Mouse (Mus musculus): ENCODE measurements at regions not wholly inside any gene's neighbourhood (a gene's known extent, or its start where the extent isn't known, plus 50 kb on each side); places are given as distances from the start of the nearest gene placed in this dataset.

- Histone ChIP-seq H3K27ac (ENCODE audit: low read length) (no peak overlapping the region), H3K4me3 (ENCODE audit: low read length) (no peak overlapping the region), H3K9ac (ENCODE audit: low read length) (no peak overlapping the region), H3K4me2 (ENCODE audit: low read depth, low read length) (no peak overlapping the region), H3K4me1 (replicated peaks; ENCODE audit: control insufficient read depth, insufficient read depth, low read length) (peaks cover 10% of the 10 kb centered on the region), H3K27me3 (ENCODE audit: control insufficient read depth, insufficient read depth, low read depth, low read length) (no peaks in the 10 kb centered on the region), H3K9me3 (ENCODE audit: control insufficient read depth, low read length) (peaks cover 3% of the 10 kb centered on the region; the same call in 1 of the 2 replicates), H3K36me3 (ENCODE audit: control insufficient read depth, insufficient read depth, low read length) (no peaks in the 10 kb centered on the region)
- 85% methylated on average over 7 of the region's 7 CpGs for WGBS
- no peak for ATAC-seq (ENCODE audit: low read depth)
Measured at GRCm38 (mm10) chr5:148765993-148766392, 163.1 kb downstream of the Katnal1 start.

- Histone ChIP-seq H3K4me3 (ENCODE audit: low read length) (no peak overlapping the region), H3K36me3 (ENCODE audit: control insufficient read depth, insufficient read depth, low read length) (no peaks in the 10 kb centered on the region), H3K27me3 (ENCODE audit: control insufficient read depth, insufficient read depth, low read depth, low read length) (no peaks in the 10 kb centered on the region), H3K4me2 (ENCODE audit: low read depth, low read length) (no peak overlapping the region), H3K27ac (ENCODE audit: low read length) (no peak overlapping the region), H3K9me3 (ENCODE audit: control insufficient read depth, low read length) (no peaks in the 10 kb centered on the region), H3K9ac (ENCODE audit: low read length) (no peak overlapping the region), H3K4me1 (replicated peaks; ENCODE audit: control insufficient read depth, insufficient read depth, low read length) (peaks cover 18% of the 10 kb centered on the region)
- ATAC-seq (ENCODE audit: low read depth) = no peak
- 77% methylated on average over 9 of the region's 9 CpGs for WGBS
Measured at GRCm38 (mm10) chr5:148760108-148760507, 169.0 kb downstream of the Katnal1 start.

DNA sequence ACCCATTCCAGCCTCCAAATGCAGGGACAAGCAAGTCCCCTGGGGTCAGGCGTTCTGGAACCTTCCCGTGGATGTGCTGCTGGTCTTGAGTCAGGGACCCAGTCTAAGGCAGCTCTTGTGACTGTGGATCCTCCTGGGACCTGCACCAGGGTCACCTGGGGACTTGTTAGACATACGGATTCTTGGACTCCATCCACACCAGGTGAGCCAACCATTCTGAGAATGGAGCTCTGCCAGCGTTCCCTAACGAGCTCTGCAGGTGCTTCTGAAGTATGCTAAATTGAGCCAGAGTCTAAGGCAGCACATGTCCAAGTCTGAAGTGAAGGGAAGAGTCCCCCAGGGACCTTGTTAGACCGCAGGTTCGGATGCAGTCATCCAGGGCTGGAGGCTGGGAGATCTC lies 170.3 kb downstream of the Katnal1 start:
- Histone ChIP-seq H3K4me1 (replicated peaks; ENCODE audit: control insufficient read depth, insufficient read depth, low read length) (peaks cover 21% of the 10 kb centered on the region), H3K27me3 (ENCODE audit: control insufficient read depth, insufficient read depth, low read depth, low read length) (no peaks in the 10 kb centered on the region), H3K4me2 (ENCODE audit: low read depth, low read length) (no peak overlapping the region), H3K4me3 (ENCODE audit: low read length) (no peak overlapping the region), H3K9ac (ENCODE audit: low read length) (no peak overlapping the region), H3K27ac (ENCODE audit: low read length) (no peak overlapping the region), H3K9me3 (ENCODE audit: control insufficient read depth, low read length) (no peaks in the 10 kb centered on the region), H3K36me3 (ENCODE audit: control insufficient read depth, insufficient read depth, low read length) (no peaks in the 10 kb centered on the region)
- 71% methylated on average over 7 of the region's 7 CpGs for WGBS
- ATAC-seq (ENCODE audit: low read depth) = no peak

DNA sequence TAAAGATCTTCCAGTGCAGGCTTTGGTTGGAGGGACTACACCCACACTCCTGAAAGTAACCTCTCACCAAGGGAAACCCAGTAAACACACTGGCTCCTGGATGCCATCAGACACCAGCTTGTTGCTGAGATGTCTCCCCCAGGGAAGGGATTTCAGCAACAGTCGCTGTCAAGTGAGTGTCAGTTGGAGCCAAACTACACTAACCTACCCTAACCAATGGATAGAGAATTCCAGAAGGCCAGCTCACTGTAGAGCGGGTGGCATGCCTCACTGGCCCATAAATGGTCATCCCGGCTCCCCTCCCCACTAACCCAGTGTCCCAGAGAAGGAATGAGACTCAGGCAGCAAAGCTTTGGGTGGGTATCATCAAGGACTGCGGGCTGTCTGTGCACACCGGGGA lies 171.4 kb downstream of the Katnal1 start:
- no peaks in the 10 kb centered on the region for H3K9me3 ChIP-seq (ENCODE audit: control insufficient read depth, low read length)
- H3K4me3 ChIP-seq (ENCODE audit: low read length) = no peak overlapping the region
- peaks cover 14% of the 10 kb centered on the region for H3K4me1 ChIP-seq (replicated peaks; ENCODE audit: control insufficient read depth, insufficient read depth, low read length)
- H3K27ac ChIP-seq (ENCODE audit: low read length) = no peak overlapping the region
- no peak for ATAC-seq (ENCODE audit: low read depth)
- no peaks in the 10 kb centered on the region for H3K36me3 ChIP-seq (ENCODE audit: control insufficient read depth, insufficient read depth, low read length)
- no peaks in the 10 kb centered on the region for H3K27me3 ChIP-seq (ENCODE audit: control insufficient read depth, insufficient read depth, low read depth, low read length)
- WGBS = 65% methylated on average over 5 of the region's 5 CpGs
- H3K9ac ChIP-seq (ENCODE audit: low read length) = no peak overlapping the region
- H3K4me2 ChIP-seq (ENCODE audit: low read depth, low read length) = no peak overlapping the region

DNA sequence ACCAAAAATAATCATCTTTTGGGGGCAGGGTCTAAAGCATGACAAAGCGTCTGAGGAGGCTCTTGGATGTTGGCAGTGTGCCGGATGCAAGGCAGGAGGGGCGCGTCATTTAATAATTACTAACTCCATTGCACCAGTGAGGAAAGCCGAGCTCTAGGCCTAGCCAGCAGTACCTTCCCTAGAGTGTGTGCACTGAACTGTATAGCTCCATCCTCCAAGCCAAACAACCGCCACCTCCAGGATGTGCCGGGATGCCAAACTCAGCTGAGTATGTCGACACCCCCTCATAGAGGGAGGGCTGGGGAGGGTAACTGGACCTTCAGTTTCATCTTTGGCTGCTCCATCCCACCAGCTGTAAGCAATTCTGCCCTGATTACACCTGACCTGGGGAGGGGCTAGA lies 171.9 kb downstream of the Katnal1 start:
- Histone ChIP-seq H3K9me3 (ENCODE audit: control insufficient read depth, low read length) (peaks cover under 1% of the 10 kb centered on the region), H3K27ac (ENCODE audit: low read length) (no peak overlapping the region), H3K27me3 (ENCODE audit: control insufficient read depth, insufficient read depth, low read depth, low read length) (no peaks in the 10 kb centered on the region), H3K9ac (ENCODE audit: low read length) (no peak overlapping the region), H3K36me3 (ENCODE audit: control insufficient read depth, insufficient read depth, low read length) (no peaks in the 10 kb centered on the region), H3K4me1 (replicated peaks; ENCODE audit: control insufficient read depth, insufficient read depth, low read length) (peaks cover 14% of the 10 kb centered on the region), H3K4me2 (ENCODE audit: low read depth, low read length) (no peak overlapping the region), H3K4me3 (ENCODE audit: low read length) (no peak overlapping the region)
- WGBS = 38% methylated on average over 8 of the region's 8 CpGs
- ATAC-seq (ENCODE audit: low read depth) = peak; percentile 66

- Histone ChIP-seq H3K4me1 (replicated peaks; ENCODE audit: control insufficient read depth, insufficient read depth, low read length) (peaks cover 14% of the 10 kb centered on the region), H3K9me3 (ENCODE audit: control insufficient read depth, low read length) (peaks cover 5% of the 10 kb centered on the region), H3K27me3 (ENCODE audit: control insufficient read depth, insufficient read depth, low read depth, low read length) (no peaks in the 10 kb centered on the region), H3K27ac (ENCODE audit: low read length) (no peak overlapping the region), H3K36me3 (ENCODE audit: control insufficient read depth, insufficient read depth, low read length) (no peaks in the 10 kb centered on the region), H3K4me2 (ENCODE audit: low read depth, low read length) (no peak overlapping the region), H3K4me3 (ENCODE audit: low read length) (no peak overlapping the region), H3K9ac (ENCODE audit: low read length) (no peak overlapping the region)
- 81% methylated on average over 16 of the region's 16 CpGs for WGBS
- no peak for ATAC-seq (ENCODE audit: low read depth)
Measured at GRCm38 (mm10) chr5:148756246-148756930, 172.7 kb downstream of the Katnal1 start.

DNA sequence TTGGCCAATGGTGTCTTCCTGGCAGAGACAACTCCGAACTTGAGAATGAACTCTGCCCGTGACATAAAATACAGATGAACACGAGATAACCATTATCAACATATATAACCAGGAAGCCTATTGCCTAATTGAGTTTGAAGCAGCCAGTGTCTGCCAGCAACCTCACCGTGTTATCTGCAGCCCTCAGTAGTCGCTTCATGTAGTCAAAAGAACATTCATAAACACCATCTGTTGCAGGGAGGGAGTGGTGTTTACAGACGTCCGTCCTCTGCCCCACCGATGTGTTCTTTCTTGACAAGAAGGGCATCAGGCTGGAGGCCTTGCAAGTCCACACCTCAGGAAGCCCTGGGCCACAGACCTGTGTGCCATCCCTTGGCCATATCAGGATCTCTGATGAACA lies 173.3 kb downstream of the Katnal1 start:
- H3K27me3 ChIP-seq (ENCODE audit: control insufficient read depth, insufficient read depth, low read depth, low read length) = no peaks in the 10 kb centered on the region
- H3K36me3 ChIP-seq (ENCODE audit: control insufficient read depth, insufficient read depth, low read length) = no peaks in the 10 kb centered on the region
- H3K4me3 ChIP-seq (ENCODE audit: low read length) = no peak overlapping the region
- H3K27ac ChIP-seq (ENCODE audit: low read length) = no peak overlapping the region
- H3K9me3 ChIP-seq (ENCODE audit: control insufficient read depth, low read length) = peaks cover 5% of the 10 kb centered on the region
- ATAC-seq (ENCODE audit: low read depth) = no peak
- WGBS = 59% methylated on average over 8 of the region's 8 CpGs
- H3K4me2 ChIP-seq (ENCODE audit: low read depth, low read length) = no peak overlapping the region
- H3K9ac ChIP-seq (ENCODE audit: low read length) = no peak overlapping the region
- H3K4me1 ChIP-seq (replicated peaks; ENCODE audit: control insufficient read depth, insufficient read depth, low read length) = peaks cover 14% of the 10 kb centered on the region

GRCm38 (mm10) chr5:148754896-148755295 lies 174.2 kb downstream of the Katnal1 start:
- no peaks in the 10 kb centered on the region for H3K27me3 ChIP-seq (ENCODE audit: control insufficient read depth, insufficient read depth, low read depth, low read length)
- H3K4me2 ChIP-seq (ENCODE audit: low read depth, low read length) = no peak overlapping the region
- peaks cover 14% of the 10 kb centered on the region for H3K4me1 ChIP-seq (replicated peaks; ENCODE audit: control insufficient read depth, insufficient read depth, low read length)
- no peaks in the 10 kb centered on the region for H3K36me3 ChIP-seq (ENCODE audit: control insufficient read depth, insufficient read depth, low read length)
- no peak overlapping the region for H3K4me3 ChIP-seq (ENCODE audit: low read length)
- WGBS = 38% methylated on average over 10 of the region's 10 CpGs
- peak; percentile 44; the same call in 1 of the 2 replicates for ATAC-seq (ENCODE audit: low read depth)
- peaks cover 5% of the 10 kb centered on the region for H3K9me3 ChIP-seq (ENCODE audit: control insufficient read depth, low read length)
- H3K27ac ChIP-seq (ENCODE audit: low read length) = no peak overlapping the region
- no peak overlapping the region for H3K9ac ChIP-seq (ENCODE audit: low read length)

DNA sequence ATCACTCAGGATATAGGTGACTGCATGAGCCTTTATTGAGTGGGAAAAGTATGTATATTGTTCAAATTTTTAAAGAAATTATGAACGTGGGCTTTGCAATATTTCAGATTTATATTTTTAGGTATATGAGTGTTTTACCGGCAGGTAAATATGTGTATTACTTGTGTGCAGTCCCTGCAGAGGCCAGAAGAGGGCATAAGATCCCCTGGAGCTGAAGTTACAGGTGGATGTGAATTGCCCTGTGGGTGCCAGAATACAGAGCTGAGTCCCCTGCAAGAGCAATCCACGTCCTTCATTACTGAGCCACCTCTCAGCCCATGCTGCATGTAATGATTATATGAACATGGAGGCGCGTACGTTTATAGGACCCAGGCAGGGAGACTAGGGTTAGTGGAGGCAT lies 174.8 kb downstream of the Katnal1 start:
- Histone ChIP-seq H3K4me2 (ENCODE audit: low read depth, low read length) (no peak overlapping the region), H3K4me3 (ENCODE audit: low read length) (no peak overlapping the region), H3K36me3 (ENCODE audit: control insufficient read depth, insufficient read depth, low read length) (no peaks in the 10 kb centered on the region), H3K9me3 (ENCODE audit: control insufficient read depth, low read length) (peaks cover 5% of the 10 kb centered on the region), H3K27ac (ENCODE audit: low read length) (no peak overlapping the region), H3K27me3 (ENCODE audit: control insufficient read depth, insufficient read depth, low read depth, low read length) (no peaks in the 10 kb centered on the region), H3K9ac (ENCODE audit: low read length) (no peak overlapping the region), H3K4me1 (replicated peaks; ENCODE audit: control insufficient read depth, insufficient read depth, low read length) (peaks cover 14% of the 10 kb centered on the region)
- WGBS = 87% methylated on average over 6 of the region's 6 CpGs
- no peak for ATAC-seq (ENCODE audit: low read depth)

DNA sequence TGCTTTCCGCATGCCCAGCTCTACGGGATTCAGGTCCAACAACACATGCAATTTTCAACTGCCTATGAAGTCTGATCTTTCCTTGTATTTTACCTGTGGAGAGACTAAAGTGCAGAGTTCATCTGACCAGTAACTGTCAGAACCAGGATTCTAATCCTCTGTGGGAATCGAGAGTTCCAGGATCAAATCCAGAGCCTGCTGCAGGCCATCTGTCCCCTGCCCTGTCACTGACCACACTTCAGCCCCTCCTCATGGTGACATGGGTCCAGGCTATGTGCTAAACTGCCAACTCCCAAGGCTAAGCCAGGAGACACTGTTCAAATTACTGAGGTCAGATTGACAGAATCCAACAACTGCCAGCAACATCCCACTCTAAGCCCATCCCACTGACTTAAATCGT lies 175.7 kb downstream of the Katnal1 start:
- Histone ChIP-seq H3K4me2 (ENCODE audit: low read depth, low read length) (no peak overlapping the region), H3K9ac (ENCODE audit: low read length) (no peak overlapping the region), H3K27me3 (ENCODE audit: control insufficient read depth, insufficient read depth, low read depth, low read length) (no peaks in the 10 kb centered on the region), H3K27ac (ENCODE audit: low read length) (no peak overlapping the region), H3K4me3 (ENCODE audit: low read length) (no peak overlapping the region), H3K36me3 (ENCODE audit: control insufficient read depth, insufficient read depth, low read length) (no peaks in the 10 kb centered on the region), H3K9me3 (ENCODE audit: control insufficient read depth, low read length) (peaks cover 5% of the 10 kb centered on the region), H3K4me1 (replicated peaks; ENCODE audit: control insufficient read depth, insufficient read depth, low read length) (peaks cover 14% of the 10 kb centered on the region)
- no peak for ATAC-seq (ENCODE audit: low read depth)
- 81% methylated on average over 4 of the region's 4 CpGs for WGBS

All from lung, embryonic 16.5 days (tissue).